Mouse (Mus musculus) heart, embryonic 14.5 days (tissue): ENCODE measurements around the gene Ikzf2. TPM values are rescaled to one million over a fixed set of nuclear protein-coding genes. Genes with fewer than 3 reads are reported as not detected.

Experiments
- ATAC-seq: fragments of 200-750 bp; cut with Nextera tagmentation; 2 replicates; pipeline ENCODE4 v1.8.0; 2017; ENCODE audit warnings: low read depth, moderate TSS enrichment; ENCODE audit not compliant: insufficient number of reproducible peaks, insufficient read depth, low FRiP score
- H3K27ac ChIP-seq, 2 experiments: fragments of 200-500 bp in 1 of 2; fragments of 300-500 bp in 1 of 2; sonication (generic) in 1 of 2; replicated peaks in 1 of 2; 2 replicates each; pipeline ENCODE4 v1.5.1; 2012 to 2014; ENCODE audit warnings: low read depth in 2 of 2, low read length in 2 of 2, control low read depth in 1 of 2, mild to moderate bottlenecking in 1 of 2, mixed read lengths in 1 of 2; ENCODE audit not compliant: control insufficient read depth in 1 of 2, insufficient read depth in 1 of 2
- H3K27me3 ChIP-seq: fragments of 300-500 bp; sonication (generic); 2 replicates; pipeline ENCODE4 v1.6.1; 2014; ENCODE audit warnings: mild to moderate bottlenecking, low read length, control low read depth; ENCODE audit not compliant: control insufficient read depth, insufficient read depth
- H3K36me3 ChIP-seq: fragments of 300-500 bp; sonication (generic); 2 replicates; pipeline ENCODE4 v1.6.1; 2014; ENCODE audit warnings: mild to moderate bottlenecking, control low read depth, low read length, mixed read lengths; ENCODE audit not compliant: control insufficient read depth, insufficient read depth
- H3K4me1 ChIP-seq, 2 experiments: fragments of 200-500 bp in 1 of 2; fragments of 300-500 bp in 1 of 2; sonication (generic) in 1 of 2; 2 replicates each; pipeline ENCODE4 v1.6.1; 2012 to 2014; ENCODE audit warnings: low read length in 2 of 2, control low read depth in 1 of 2, mixed read lengths in 1 of 2; ENCODE audit not compliant: control insufficient read depth in 2 of 2, insufficient read depth in 2 of 2
- H3K4me2 ChIP-seq: fragments of 300-500 bp; sonication (generic); 2 replicates; pipeline ENCODE4 v1.6.1; 2014; ENCODE audit warnings: mild to moderate bottlenecking, low read length
- H3K4me3 ChIP-seq, 2 experiments: fragments of 200-500 bp in 1 of 2; fragments of 300-500 bp in 1 of 2; sonication (generic) in 1 of 2; 2 replicates each; pipeline ENCODE4 v1.5.1; 2012 to 2014; ENCODE audit warnings: low read length in 2 of 2, mild to moderate bottlenecking in 2 of 2, control low read depth in 1 of 2, low read depth in 1 of 2, moderate library complexity in 1 of 2; ENCODE audit not compliant: control insufficient read depth in 1 of 2, insufficient read depth in 1 of 2
- H3K9ac ChIP-seq: fragments of 300-500 bp; sonication (generic); 2 replicates; pipeline ENCODE4 v1.6.1; 2014; ENCODE audit warnings: mild to moderate bottlenecking, low read length
- H3K9me3 ChIP-seq: fragments of 300-500 bp; sonication (generic); 2 replicates; pipeline ENCODE4 v1.6.1; 2016; ENCODE audit warnings: low read length, control low read depth; ENCODE audit not compliant: control insufficient read depth
- WGBS: fragments of 180-500 bp; shearing (Covaris S2); extraction: QIAGEN DNeasy Blood & Tissue Kit; methylation state at CpG from one replicate; pipeline ENCODE4 v1.1.7; 2014; 5-methylcytosine and 5-hydroxymethylcytosine counted together
- polyA plus RNA-seq: library from polyadenylated mRNA; unstranded; fragments of >200 nt; fragmentation: Nextera tagmentation; extraction: Ambion mirVana; gene quantifications from 2 replicates; pipeline ENCODE4 v1.2.1, GENCODE M21; 2014

Ikzf2 gene
- polyA plus RNA-seq, 1 experiment from 2014 or later, result 3.3 TPM

DNA sequence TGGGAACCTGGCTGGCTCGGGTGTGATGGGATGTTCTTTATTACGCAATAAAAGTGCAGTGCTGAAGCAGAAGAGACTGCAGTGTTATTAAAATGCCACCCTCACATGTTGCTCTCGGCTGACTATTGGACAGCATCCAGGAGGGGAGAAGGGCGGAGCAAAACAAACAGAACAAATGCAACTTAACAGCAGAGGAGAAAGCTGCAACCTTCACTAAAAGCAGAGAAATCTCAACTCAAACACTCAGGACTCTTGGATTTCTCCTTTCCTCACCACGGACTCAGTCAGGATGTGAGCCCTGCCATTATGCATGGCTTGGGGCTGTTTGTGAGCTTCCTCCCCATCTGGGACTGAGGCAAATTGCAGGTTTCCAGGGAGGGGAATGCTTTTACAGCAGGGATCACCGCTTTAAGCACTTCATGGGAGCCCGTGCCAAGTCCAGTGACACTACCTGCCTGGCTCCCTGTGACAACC, 95.7 kb downstream of the Ikzf2 start:
- Histone ChIP-seq H3K4me3 (no peak overlapping the region), H3K4me1 (peaks cover 3 to 6% of the 10 kb centered on the region in 2 experiments; a peak in 3 of 4 replicates), H3K4me2 (peak overlapping the region; percentile 16; the same call in 1 of the 2 replicates), H3K27ac (no peak overlapping the region), H3K9me3 (no peaks in the 10 kb centered on the region), H3K27me3 (no peaks in the 10 kb centered on the region), H3K36me3 (no peaks in the 10 kb centered on the region), H3K9ac (no peak overlapping the region)
- 53% methylated on average over 7 of the region's 7 CpGs for WGBS
- no peak for ATAC-seq

DNA sequence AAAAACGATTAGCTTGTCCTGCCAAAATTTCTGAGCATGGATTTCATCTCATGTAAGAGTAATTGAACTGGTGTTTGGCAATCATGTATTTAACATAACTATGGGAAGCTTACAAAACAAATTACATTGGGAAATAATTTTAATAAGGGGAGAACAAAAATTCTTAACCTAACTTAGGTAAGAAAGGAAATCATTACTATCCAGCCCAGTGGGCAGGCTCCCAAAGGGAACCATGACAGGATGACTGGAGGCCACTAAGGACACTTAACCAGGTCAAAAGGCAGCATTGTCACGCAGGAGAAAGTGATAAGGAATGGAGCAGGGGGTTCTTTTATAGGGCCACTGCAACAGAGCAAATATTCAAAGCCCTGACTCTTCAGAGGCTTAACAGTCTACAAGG, 101.5 kb downstream of the Ikzf2 start:
- ATAC-seq, result no peak
- WGBS, result 49% methylated on average over 2 of the region's 2 CpGs

GRCm38 (mm10) chr1:69583932-69584659, 102.9 kb downstream of the Ikzf2 start:
- H3K36me3 ChIP-seq, result no peaks in the 10 kb centered on the region
- 83% methylated on average over 5 of the region's 5 CpGs for WGBS
- H3K4me1 ChIP-seq, result peaks cover 0 to 2% of the 10 kb centered on the region in 2 experiments; a peak in 1 of 4 replicates
- no peak for ATAC-seq
- H3K4me3 ChIP-seq, result no peak overlapping the region
- no peak overlapping the region for H3K4me2 ChIP-seq
- H3K9me3 ChIP-seq, result no peaks in the 10 kb centered on the region
- no peak overlapping the region for H3K9ac ChIP-seq
- no peak overlapping the region for H3K27ac ChIP-seq
- no peaks in the 10 kb centered on the region for H3K27me3 ChIP-seq

More for the DNA sequence above, 101.5 kb downstream of the Ikzf2 start:
- no peaks in the 10 kb centered on the region for H3K36me3 ChIP-seq
- no peak overlapping the region for H3K27ac ChIP-seq
- no peak overlapping the region for H3K4me3 ChIP-seq
- no peaks in the 10 kb centered on the region for H3K27me3 ChIP-seq
- no peak overlapping the region for H3K9ac ChIP-seq
- H3K9me3 ChIP-seq, result no peaks in the 10 kb centered on the region
- peaks cover 0 to 2% of the 10 kb centered on the region in 2 experiments; a peak in 1 of 4 replicates for H3K4me1 ChIP-seq
- no peak overlapping the region for H3K4me2 ChIP-seq

DNA sequence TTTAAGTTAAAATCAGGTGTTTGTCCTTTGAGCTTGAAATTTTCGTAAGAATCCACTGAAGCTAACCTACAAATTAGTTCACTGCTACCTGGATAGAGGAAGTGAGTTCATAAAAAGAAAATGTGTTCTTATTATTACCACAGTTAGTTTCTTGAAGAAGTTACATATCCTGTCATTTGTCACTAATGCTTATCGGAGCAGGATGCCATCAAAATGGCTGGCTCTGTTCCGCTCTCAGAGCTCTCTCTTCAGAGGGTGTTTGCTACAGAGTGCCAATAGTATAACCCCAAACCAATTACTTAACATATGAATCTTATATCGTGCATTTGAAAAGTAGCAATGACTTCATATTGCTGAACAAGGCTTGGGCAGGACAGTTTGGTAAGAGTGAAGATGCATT, 108.1 kb downstream of the Ikzf2 start:
- H3K4me1 ChIP-seq, result no peaks in the 10 kb centered on the region
- H3K4me3 ChIP-seq, result no peak overlapping the region
- no peak overlapping the region for H3K4me2 ChIP-seq
- 87% methylated on average over 4 of the region's 4 CpGs for WGBS
- H3K27me3 ChIP-seq, result no peaks in the 10 kb centered on the region
- no peaks in the 10 kb centered on the region for H3K36me3 ChIP-seq
- ATAC-seq, result no peak
- no peak overlapping the region for H3K27ac ChIP-seq
- H3K9ac ChIP-seq, result no peak overlapping the region
- H3K9me3 ChIP-seq, result no peaks in the 10 kb centered on the region

GRCm38 (mm10) chr1:69559443-69560090, 127.5 kb downstream of the Ikzf2 start:
- Histone ChIP-seq H3K36me3 (no peaks in the 10 kb centered on the region), H3K4me1 (no peaks in the 10 kb centered on the region), H3K27me3 (no peaks in the 10 kb centered on the region), H3K9ac (no peak overlapping the region), H3K9me3 (no peaks in the 10 kb centered on the region), H3K4me3 (no peak overlapping the region), H3K27ac (no peak overlapping the region), H3K4me2 (no peak overlapping the region)
- no peak for ATAC-seq
- WGBS, result 55% methylated on average over 5 of the region's 5 CpGs

GRCm38 (mm10) chr1:69555636-69556151, 131.4 kb downstream of the Ikzf2 start:
- Histone ChIP-seq H3K4me2 (no peak overlapping the region), H3K27ac (no peak overlapping the region), H3K36me3 (no peaks in the 10 kb centered on the region), H3K9me3 (no peaks in the 10 kb centered on the region), H3K4me3 (no peak overlapping the region), H3K9ac (no peak overlapping the region), H3K4me1 (no peaks in the 10 kb centered on the region), H3K27me3 (no peaks in the 10 kb centered on the region)
- WGBS, result 77% methylated on average over 5 of the region's 5 CpGs
- ATAC-seq, result no peak

DNA sequence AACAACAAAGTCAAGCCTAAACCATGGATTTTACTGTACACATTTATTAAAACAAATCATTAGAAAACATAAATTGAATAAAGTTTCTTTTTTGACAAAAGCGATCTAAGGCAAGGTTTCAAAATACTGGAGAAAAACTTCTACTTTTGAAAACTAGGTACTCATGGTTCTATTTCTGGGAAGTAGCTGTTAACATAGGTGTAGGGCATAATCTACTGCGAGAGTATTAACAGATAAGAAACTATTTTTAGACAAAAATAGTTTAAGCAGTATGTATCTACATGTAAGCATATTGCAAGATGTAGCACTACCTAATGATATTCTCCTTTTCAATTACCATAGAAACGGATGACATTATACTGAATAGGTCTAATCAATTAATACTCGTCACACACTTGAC, 137.1 kb downstream of the Ikzf2 start:
- Histone ChIP-seq H3K9me3 (no peaks in the 10 kb centered on the region), H3K27ac (no peak overlapping the region), H3K4me1 (peaks cover 5 to 11% of the 10 kb centered on the region in 2 experiments; a peak in 2 of 4 replicates), H3K4me3 (no peak overlapping the region), H3K36me3 (no peaks in the 10 kb centered on the region), H3K9ac (no peak overlapping the region), H3K4me2 (no peak overlapping the region), H3K27me3 (no peaks in the 10 kb centered on the region)
- 73% methylated on average over 4 of the region's 4 CpGs for WGBS
- ATAC-seq, result no peak
